Mouse (Mus musculus) heart, adult 2 months (tissue): ENCODE measurements around the gene Atp5k. TPM values are rescaled to one million over a fixed set of nuclear protein-coding genes. Genes with fewer than 3 reads are reported as not detected.

Source experiments
- DNase-seq, 2 experiments: peaks; one replicate each; pipeline ENCODE4 v3.0.0; 2021
- H3K27ac ChIP-seq: fragments of 200-600 bp; 2 replicates; pipeline ENCODE4 v1.8.1; 2022
- H3K27me3 ChIP-seq: fragments of 200-500 bp; 2 replicates; pipeline ENCODE4 v1.6.1; 2012; ENCODE audit warnings: mild to moderate bottlenecking, low read length, inconsistent platforms, mixed read lengths; ENCODE audit not compliant: control insufficient read depth, insufficient read depth
- H3K36me3 ChIP-seq: fragments of 200-500 bp; 2 replicates; pipeline ENCODE4 v1.6.1; 2012; ENCODE audit warnings: low read length, inconsistent platforms; ENCODE audit not compliant: control insufficient read depth, insufficient read depth
- H3K4me1 ChIP-seq: fragments of 200-500 bp; 2 replicates; pipeline ENCODE4 v1.6.1; 2011; ENCODE audit warnings: low read length; ENCODE audit not compliant: control insufficient read depth, insufficient read depth
- H3K4me3 ChIP-seq: fragments of 200-600 bp; 2 replicates; pipeline ENCODE4 v1.8.1; 2022
- H3K79me2 ChIP-seq: fragments of 200-500 bp; replicated peaks from 2 replicates; pipeline ENCODE4 v1.6.1; 2012; ENCODE audit warnings: mild to moderate bottlenecking, inconsistent platforms, low read length, moderate library complexity, mixed read lengths; ENCODE audit not compliant: control insufficient read depth, insufficient read depth
- H3K9ac ChIP-seq: fragments of 200-500 bp; 2 replicates; pipeline ENCODE4 v1.6.1; 2012; ENCODE audit warnings: low read depth, mild to moderate bottlenecking, control low read depth, inconsistent platforms, low read length, mixed read lengths
- CTCF ChIP-seq: fragments of 200-600 bp; IDR thresholded peaks from 2 replicates; pipeline ENCODE4 v1.8.1; 2022; ENCODE audit warnings: antibody characterized with exemption, mild to moderate bottlenecking, moderate library complexity
- EP300 ChIP-seq: fragments of 200-500 bp; IDR thresholded peaks from 2 replicates; pipeline ENCODE4 v1.6.1; 2011; ENCODE audit warnings: low read depth, low read length, control low read depth; ENCODE audit not compliant: insufficient read depth
- POLR2A ChIP-seq: fragments of 200-500 bp; IDR thresholded peaks from 2 replicates; pipeline ENCODE4 v1.6.1; 2011; ENCODE audit warnings: mild to moderate bottlenecking, low read depth, low read length, control low read depth; ENCODE audit not compliant: insufficient read depth
- WGBS: fragments of 180-500 bp; shearing (Covaris S2); methylation state at CpG from one replicate; pipeline ENCODE4 v1.1.7; 2018; 5-methylcytosine and 5-hydroxymethylcytosine counted together
- intact Hi-C: fragments of 180-260 bp; cut with DNase I; formaldehyde crosslinking; loops from one replicate; pipeline ENCODE4 v1.15.1; 2025
- polyA plus RNA-seq: library from polyadenylated mRNA; depleted of rRNA; stranded (reverse); fragments of >200 nt; gene quantifications from 2 replicates; pipeline ENCODE4 v1.2.3, GENCODE M21; 2012
- total RNA-seq, 2 experiments: library from RNA; stranded (reverse); gene quantifications; 2 replicates each; pipeline ENCODE4 v1.2.3; 2021

Gene Atp5k
- total and polyA plus RNA-seq, 3 experiments: 320 to 1,090 (median 914) TPM

DNA sequence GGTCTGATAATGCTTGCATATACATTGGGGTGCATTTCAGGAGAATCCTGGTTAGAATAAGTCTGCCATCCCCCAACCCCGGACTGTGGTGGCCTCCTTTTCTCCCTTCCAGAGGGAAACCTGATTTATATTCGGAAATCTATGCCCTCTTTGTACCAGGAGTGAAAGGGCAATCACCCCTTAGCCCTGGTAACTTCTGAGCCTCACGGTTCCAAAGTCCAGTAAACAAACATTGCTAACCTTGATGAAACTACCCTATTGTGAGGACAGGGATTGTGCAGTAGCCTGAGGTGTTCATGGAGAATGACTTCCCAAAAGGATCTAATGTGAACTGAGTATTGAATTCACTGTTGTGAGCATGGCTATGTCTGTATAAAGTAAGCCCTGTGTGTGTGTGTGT, 19.8 kb upstream of the Atp5k start:
- no peak for DNase-seq
- intact Hi-C loops: no loop called here
- Histone ChIP-seq H3K4me1 (peaks cover 3% of the 10 kb centered on the region), H3K36me3 (no peaks in the 10 kb centered on the region), H3K79me2 (no peaks in the 10 kb centered on the region), H3K27me3 (no peaks in the 10 kb centered on the region), H3K27ac (no peak overlapping the region), H3K9ac (no peak overlapping the region), H3K4me3 (no peak overlapping the region)
- TF ChIP-seq POLR2A (no peak), CTCF (no peak), EP300 (no peak)
- 51% methylated on average over 3 of the region's 3 CpGs for WGBS

DNA sequence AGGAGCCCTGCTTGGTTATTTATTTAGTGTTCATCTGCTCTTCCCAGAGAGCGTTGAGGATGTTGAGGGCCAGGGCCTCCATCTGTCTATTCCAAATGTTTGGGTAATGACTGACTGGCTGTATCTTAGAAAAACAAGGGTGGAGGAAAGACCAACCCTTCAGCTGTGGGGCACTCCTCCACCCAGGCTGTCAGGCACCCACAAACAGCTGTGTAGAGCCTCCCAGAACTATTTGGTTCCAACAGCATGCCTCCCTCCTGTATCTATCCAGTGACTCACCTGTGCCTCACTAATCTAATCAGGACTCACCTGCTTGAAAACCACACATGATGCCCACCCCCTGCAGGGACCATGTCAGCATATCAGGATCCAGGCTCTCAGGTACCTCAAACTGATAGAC, 18.2 kb upstream of the Atp5k start:
- Histone ChIP-seq H3K27me3 (no peaks in the 10 kb centered on the region), H3K36me3 (no peaks in the 10 kb centered on the region), H3K4me1 (peaks cover 4% of the 10 kb centered on the region), H3K4me3 (no peak overlapping the region), H3K9ac (no peak overlapping the region), H3K27ac (no peak overlapping the region), H3K79me2 (no peaks in the 10 kb centered on the region)
- 62% methylated on average over 1 of the region's 1 CpGs for WGBS
- intact Hi-C loops: no loop called here
- DNase-seq: no peak
- TF ChIP-seq CTCF (no peak), EP300 (no peak), POLR2A (no peak)

DNA sequence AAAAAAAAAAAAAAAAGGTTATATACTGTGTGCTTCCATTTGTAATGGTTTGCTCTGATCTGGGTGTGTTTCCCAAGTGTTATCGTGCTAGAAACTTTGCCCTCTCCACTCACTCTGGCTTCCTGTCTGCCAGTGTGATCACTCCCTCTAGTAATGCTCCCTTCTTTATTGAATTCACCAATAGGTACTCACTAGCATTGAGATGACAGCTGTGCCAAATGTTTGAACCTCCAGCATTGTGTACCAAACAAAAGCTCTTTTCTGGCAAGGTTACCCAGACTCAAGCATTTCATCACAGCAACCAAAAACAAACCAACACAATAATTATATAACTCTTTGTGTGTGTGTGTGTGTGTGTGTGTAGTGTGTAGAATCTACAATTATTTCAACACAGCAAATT, 17.4 kb upstream of the Atp5k start:
- H3K79me2 ChIP-seq: no peaks in the 10 kb centered on the region
- H3K4me3 ChIP-seq: no peak overlapping the region
- H3K27ac ChIP-seq: no peak overlapping the region
- no peaks in the 10 kb centered on the region for H3K27me3 ChIP-seq
- peaks cover 4% of the 10 kb centered on the region for H3K4me1 ChIP-seq
- no peak for TF ChIP-seq POLR2A
- TF ChIP-seq CTCF: no peak
- TF ChIP-seq EP300: no peak
- DNase-seq: no peak
- 69% methylated on average over 1 of the region's 1 CpGs for WGBS
- no peak overlapping the region for H3K9ac ChIP-seq
- no peaks in the 10 kb centered on the region for H3K36me3 ChIP-seq
- intact Hi-C loops: no loop called here

DNA sequence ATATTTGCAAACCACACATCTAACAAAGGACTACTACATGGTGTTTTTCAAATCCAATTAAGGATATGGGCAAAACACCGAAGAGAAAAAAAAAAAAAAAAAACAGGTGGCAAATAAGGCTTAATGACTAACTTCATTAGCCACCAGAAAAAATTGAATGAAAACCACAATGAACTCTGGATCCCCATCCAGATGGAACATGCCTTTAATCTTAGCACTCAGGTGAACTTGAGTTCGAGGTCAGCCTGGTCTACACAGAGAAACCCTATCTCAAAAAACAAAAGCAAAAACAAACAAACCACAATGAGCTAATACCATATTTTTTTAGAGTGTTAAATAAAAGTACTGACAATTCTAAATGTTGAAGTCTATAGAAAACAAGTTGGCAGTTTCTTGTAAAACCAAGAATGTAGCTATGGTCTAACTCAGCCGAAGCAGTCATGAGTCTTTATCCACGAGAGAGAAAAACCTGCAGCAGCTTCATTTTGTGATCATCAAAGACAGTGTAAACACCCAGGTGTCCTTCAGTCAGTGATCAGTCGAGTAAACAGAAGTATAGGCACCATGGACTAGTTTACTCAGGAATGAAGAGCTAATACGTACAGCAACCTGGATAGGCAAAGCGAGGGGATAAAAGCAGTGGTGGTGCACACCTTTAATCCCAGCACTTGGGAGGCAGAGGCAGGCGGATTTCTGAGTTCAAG, 16.7 kb upstream of the Atp5k start:
- Histone ChIP-seq H3K9ac (no peak overlapping the region), H3K36me3 (no peaks in the 10 kb centered on the region), H3K27me3 (no peaks in the 10 kb centered on the region), H3K79me2 (no peaks in the 10 kb centered on the region), H3K4me1 (peaks cover 4% of the 10 kb centered on the region), H3K27ac (no peak overlapping the region), H3K4me3 (no peak overlapping the region)
- no peak for TF ChIP-seq EP300
- intact Hi-C loops: no loop called here
- WGBS: 83% methylated on average over 8 of the region's 8 CpGs
- no peak for DNase-seq

DNA sequence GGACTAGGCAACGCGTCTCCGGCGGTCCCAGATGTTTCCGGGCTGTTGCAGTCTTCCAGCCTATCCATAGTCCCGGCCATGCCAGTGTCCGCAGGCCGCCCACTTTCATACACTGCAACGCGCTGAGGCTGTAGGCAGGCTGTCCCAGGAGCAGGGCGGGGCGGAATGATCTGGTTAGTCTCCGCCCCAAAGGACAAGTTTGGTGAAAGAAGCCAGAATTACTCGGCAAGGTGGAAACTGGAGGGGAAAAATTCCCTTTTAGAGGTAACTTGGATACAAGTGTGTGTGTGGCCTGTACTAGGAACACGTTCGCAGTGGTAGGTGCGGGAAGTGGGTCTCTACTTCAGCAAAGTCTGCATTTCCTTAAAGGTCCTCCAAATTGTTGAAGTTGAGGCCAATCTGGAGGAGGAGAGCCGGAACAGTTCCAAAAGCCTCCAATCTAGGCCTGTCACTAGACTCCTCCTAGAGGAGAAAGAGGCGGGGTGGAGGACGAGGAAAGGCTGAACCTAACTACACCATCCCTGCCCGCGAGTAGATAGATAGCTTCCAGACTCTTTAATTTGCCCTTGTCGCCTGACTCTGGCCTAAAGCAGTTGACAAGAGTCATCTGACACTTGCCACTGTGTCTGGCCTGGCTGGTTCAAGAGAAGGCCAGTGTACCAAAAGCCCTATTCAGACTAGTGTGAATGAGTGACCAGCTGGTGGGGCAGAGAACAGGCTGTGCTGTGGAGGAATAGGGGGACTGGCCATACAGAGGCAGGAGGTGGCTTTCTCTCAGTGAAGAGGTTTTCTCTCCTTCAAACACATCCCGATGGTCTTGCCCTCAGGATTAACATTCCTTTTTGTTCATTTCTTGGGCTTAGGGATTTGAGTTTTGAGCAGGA, 14.8 kb upstream of the Atp5k start, which contains the start of gene Mfsd7a:
TSS of gene Mfsd7a (minus strand) at position 107 of the 884 bp plus-strand sequence.
- no peaks in the 10 kb centered on the region for H3K27me3 ChIP-seq
- 0 out of 2 replicates have a peak, but pooled peaks have one; percentile 11 for TF ChIP-seq EP300
- TF ChIP-seq POLR2A: peak; percentile 45
- peak; percentile 21; the same call in 1 of the 2 replicates for TF ChIP-seq CTCF
- DNase-seq: peak; percentile 82 to 86
- peak within 1 kb of the TSS; percentile 56 for H3K4me3 ChIP-seq
- no peaks in the 10 kb centered on the region for H3K79me2 ChIP-seq
- intact Hi-C loops: loop anchor here (1.0 kb wide), 1 partner anchor 15 kb away; the partner anchor contains the start of gene Atp5k
- H3K4me1 ChIP-seq: peaks cover 4% of the 10 kb centered on the region
- H3K9ac ChIP-seq: peak within 1 kb of the TSS; percentile 41
- H3K36me3 ChIP-seq: no peaks in the 10 kb centered on the region
- peak within 1 kb of the TSS; percentile 84 for H3K27ac ChIP-seq
- 9% methylated on average over 24 of the region's 24 CpGs for WGBS

DNA sequence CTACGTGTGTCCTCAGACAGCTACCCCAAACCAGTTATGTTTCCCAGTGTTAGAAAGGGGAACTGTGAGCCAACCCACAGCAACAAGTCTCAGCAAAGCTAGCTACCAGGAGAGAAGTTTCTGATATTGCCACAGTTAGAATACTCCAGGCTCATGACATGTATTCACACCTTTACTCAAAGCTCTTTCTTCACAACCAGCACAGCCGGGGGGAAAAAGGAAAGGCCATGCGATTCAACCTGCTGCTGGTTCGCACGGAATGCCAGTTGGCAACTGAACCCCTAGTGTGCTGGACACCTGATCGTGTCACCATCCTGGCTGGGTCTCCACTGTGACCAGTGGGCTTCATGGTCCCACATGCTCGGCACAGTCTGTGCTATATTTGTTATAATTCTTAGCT, 13.6 kb upstream of the Atp5k start:
- Histone ChIP-seq H3K27ac (no peak overlapping the region), H3K4me3 (no peak overlapping the region), H3K4me1 (peaks cover 4% of the 10 kb centered on the region), H3K79me2 (no peaks in the 10 kb centered on the region), H3K27me3 (no peaks in the 10 kb centered on the region), H3K9ac (no peak overlapping the region), H3K36me3 (no peaks in the 10 kb centered on the region)
- TF ChIP-seq EP300 (no peak), CTCF (no peak), POLR2A (no peak)
- intact Hi-C loops: no loop called here
- 81% methylated on average over 7 of the region's 7 CpGs for WGBS
- no peak for DNase-seq
